Mouse (Mus musculus): ENCODE results near the gene Grk6. TPM values are rescaled to one million over a fixed set of nuclear protein-coding genes. Genes with fewer than 3 reads are reported as not detected.

Gene Grk6
- total and polyA plus RNA-seq, 2 experiments from 2014 or later, result 10.7 to 27.2 TPM

- Histone ChIP-seq H3K27ac (ENCODE audit: low read depth) (no peak overlapping the region), H3K36me3 (replicated peaks; ENCODE audit: control insufficient read depth, insufficient read depth, low read length) (peaks cover 9% of the 10 kb centered on the region), H3K27me3 (ENCODE audit: control insufficient read depth, insufficient read depth, low read length) (peaks cover 77% of the 10 kb centered on the region), H3K9ac (replicated peaks; ENCODE audit: low read depth, low read length) (no peak overlapping the region), H3K4me3 (ENCODE audit: low read depth, low read length) (no peak overlapping the region), H3K4me2 (ENCODE audit: low read depth, low read length) (no peak overlapping the region), H3K4me1 (ENCODE audit: control insufficient read depth, insufficient read depth) (peaks cover 5% of the 10 kb centered on the region; the same call in 1 of the 2 replicates), H3K9me3 (replicated peaks; ENCODE audit: control insufficient read depth, low read length) (no peaks in the 10 kb centered on the region)
- TF ChIP-seq CTCF (IDR thresholded peaks at IDR 0.05; ENCODE audit: low read depth) (no peak), EP300 (IDR thresholded peaks at IDR 0.05; ENCODE audit: low read depth) (no peak)
- 63% methylated on average over 9 of the region's 9 CpGs for WGBS
- ATAC-seq (ENCODE audit: insufficient read depth, low read depth) (no peak), DNase-seq (ENCODE audit: low spot score) (no peak)
Measured at GRCm38 (mm10) chr13:55470372-55470771, 25.5 kb downstream of the Grk6 start.

- Histone ChIP-seq H3K9ac (replicated peaks; ENCODE audit: low read depth, low read length) (peak overlapping the region; percentile 37), H3K4me3 (ENCODE audit: low read depth, low read length) (peak overlapping the region; percentile 53), H3K27ac (ENCODE audit: low read depth) (no peak overlapping the region), H3K36me3 (replicated peaks; ENCODE audit: control insufficient read depth, insufficient read depth, low read length) (peaks cover 17% of the 10 kb centered on the region), H3K27me3 (ENCODE audit: control insufficient read depth, insufficient read depth, low read length) (peaks cover 76% of the 10 kb centered on the region), H3K4me2 (ENCODE audit: low read depth, low read length) (peak overlapping the region; percentile 94), H3K9me3 (replicated peaks; ENCODE audit: control insufficient read depth, low read length) (no peaks in the 10 kb centered on the region), H3K4me1 (ENCODE audit: control insufficient read depth, insufficient read depth) (peaks cover 5% of the 10 kb centered on the region; the same call in 1 of the 2 replicates)
- 1% methylated on average over 50 of the region's 54 CpGs for WGBS
- ATAC-seq (ENCODE audit: insufficient read depth, low read depth) (peak; percentile 70), DNase-seq (ENCODE audit: low spot score) (peak; percentile 71)
- TF ChIP-seq EP300 (IDR thresholded peaks at IDR 0.05; ENCODE audit: low read depth) (no peak), CTCF (IDR thresholded peaks at IDR 0.05; ENCODE audit: low read depth) (peak; percentile 86)
Measured at GRCm38 (mm10) chr13:55471156-55471818, 26.4 kb downstream of the Grk6 start.

GRCm38 (mm10) chr13:55471819-55472131 is 26.9 kb downstream of the Grk6 start:
- ATAC-seq (ENCODE audit: insufficient read depth, low read depth), result no peak; the same call in none of the 2 replicates
- DNase-seq (ENCODE audit: low spot score), result no peak
- Histone ChIP-seq H3K9ac (replicated peaks; ENCODE audit: low read depth, low read length) (peak overlapping the region; percentile 37), H3K36me3 (replicated peaks; ENCODE audit: control insufficient read depth, insufficient read depth, low read length) (peaks cover 17% of the 10 kb centered on the region), H3K4me1 (ENCODE audit: control insufficient read depth, insufficient read depth) (peaks cover 5% of the 10 kb centered on the region; the same call in 1 of the 2 replicates), H3K4me3 (ENCODE audit: low read depth, low read length) (peak overlapping the region; percentile 53), H3K27me3 (ENCODE audit: control insufficient read depth, insufficient read depth, low read length) (peaks cover 80% of the 10 kb centered on the region), H3K4me2 (ENCODE audit: low read depth, low read length) (peak overlapping the region; percentile 94), H3K27ac (ENCODE audit: low read depth) (no peak overlapping the region), H3K9me3 (replicated peaks; ENCODE audit: control insufficient read depth, low read length) (no peaks in the 10 kb centered on the region)
- no peak for TF ChIP-seq EP300 (IDR thresholded peaks at IDR 0.05; ENCODE audit: low read depth)
- no peak for TF ChIP-seq CTCF (IDR thresholded peaks at IDR 0.05; ENCODE audit: low read depth)
- WGBS, result 0% methylated on average over 23 of the region's 31 CpGs

DNA sequence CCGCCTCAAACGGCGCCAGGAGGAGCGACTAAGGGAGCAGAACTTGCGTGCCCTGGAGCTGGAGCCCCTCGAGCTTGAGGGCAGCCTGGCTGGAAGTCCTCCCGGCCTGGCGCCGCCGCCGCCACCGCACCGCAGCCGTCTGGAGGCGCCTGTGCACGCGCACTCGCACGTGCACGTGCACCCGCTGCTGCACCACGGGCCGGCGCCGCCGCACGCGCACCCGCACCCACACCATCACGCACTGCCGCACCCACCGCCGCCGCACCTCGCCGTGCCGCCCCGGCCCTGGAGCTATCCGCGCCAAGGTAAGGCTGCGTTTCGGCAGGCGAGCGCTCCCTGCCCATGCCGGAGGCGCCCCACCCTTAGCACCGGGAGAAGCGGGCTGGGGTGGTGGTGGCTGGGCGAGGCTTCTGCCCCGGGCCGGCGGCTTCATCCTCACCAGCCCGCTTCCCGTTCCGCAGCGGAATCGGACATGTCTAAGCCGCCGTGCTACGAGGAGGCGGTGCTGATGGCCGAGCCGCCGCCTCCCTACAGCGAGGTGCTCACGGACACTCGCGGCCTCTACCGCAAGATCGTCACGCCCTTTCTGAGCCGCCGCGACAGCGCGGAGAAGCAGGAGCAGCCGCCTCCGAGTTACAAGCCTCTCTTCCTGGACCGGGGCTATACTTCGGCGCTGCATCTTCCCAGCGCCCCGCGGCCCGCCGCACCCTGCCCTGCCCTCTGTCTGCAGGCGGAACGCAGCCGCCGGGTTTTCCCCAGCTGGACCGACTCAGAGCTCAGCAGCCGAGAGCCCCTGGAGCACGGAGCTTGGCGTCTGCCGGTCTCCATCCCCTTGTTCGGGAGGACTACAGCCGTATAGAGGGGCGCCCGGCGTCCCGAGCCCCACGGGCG is 27.5 kb downstream of the Grk6 start:
- Histone ChIP-seq H3K9ac (replicated peaks; ENCODE audit: low read depth, low read length) (peak overlapping the region; percentile 37), H3K27me3 (ENCODE audit: control insufficient read depth, insufficient read depth, low read length) (peaks cover 77% of the 10 kb centered on the region), H3K4me2 (ENCODE audit: low read depth, low read length) (peak overlapping the region; percentile 94), H3K36me3 (replicated peaks; ENCODE audit: control insufficient read depth, insufficient read depth, low read length) (peaks cover 20% of the 10 kb centered on the region), H3K9me3 (replicated peaks; ENCODE audit: control insufficient read depth, low read length) (no peaks in the 10 kb centered on the region), H3K27ac (ENCODE audit: low read depth) (no peak overlapping the region), H3K4me3 (ENCODE audit: low read depth, low read length) (peak overlapping the region; percentile 53), H3K4me1 (ENCODE audit: control insufficient read depth, insufficient read depth) (peaks cover 5% of the 10 kb centered on the region; the same call in 1 of the 2 replicates)
- TF ChIP-seq CTCF (IDR thresholded peaks at IDR 0.05; ENCODE audit: low read depth), result 0 out of 2 replicates have a peak, but pooled peaks have one; percentile 23
- no peak for TF ChIP-seq EP300 (IDR thresholded peaks at IDR 0.05; ENCODE audit: low read depth)
- under 1% methylated on average over 100 of the region's 103 CpGs for WGBS
- ATAC-seq (ENCODE audit: insufficient read depth, low read depth) (peak; percentile 10), DNase-seq (ENCODE audit: low spot score) (no peak)

GRCm38 (mm10) chr13:55473076-55473831 is 28.4 kb downstream of the Grk6 start:
- ATAC-seq (ENCODE audit: insufficient read depth, low read depth) (no peak), DNase-seq (ENCODE audit: low spot score) (no peak)
- H3K9me3 ChIP-seq (replicated peaks; ENCODE audit: control insufficient read depth, low read length), result no peaks in the 10 kb centered on the region
- peaks cover 22% of the 10 kb centered on the region for H3K36me3 ChIP-seq (replicated peaks; ENCODE audit: control insufficient read depth, insufficient read depth, low read length)
- no peak overlapping the region for H3K27ac ChIP-seq (ENCODE audit: low read depth)
- H3K4me3 ChIP-seq (ENCODE audit: low read depth, low read length), result peak overlapping the region; percentile 53
- H3K9ac ChIP-seq (replicated peaks; ENCODE audit: low read depth, low read length), result peak overlapping the region; percentile 37; the same call in 1 of the 2 replicates
- WGBS, result 35% methylated on average over 18 of the region's 18 CpGs
- peaks cover 5% of the 10 kb centered on the region; the same call in 1 of the 2 replicates for H3K4me1 ChIP-seq (ENCODE audit: control insufficient read depth, insufficient read depth)
- TF ChIP-seq CTCF (IDR thresholded peaks at IDR 0.05; ENCODE audit: low read depth), result peak; percentile 9; the same call in 1 of the 2 replicates
- TF ChIP-seq EP300 (IDR thresholded peaks at IDR 0.05; ENCODE audit: low read depth), result no peak
- peaks cover 73% of the 10 kb centered on the region for H3K27me3 ChIP-seq (ENCODE audit: control insufficient read depth, insufficient read depth, low read length)
- H3K4me2 ChIP-seq (ENCODE audit: low read depth, low read length), result peak overlapping the region; percentile 94

Data from heart, postnatal 0 days (tissue).